8 mouse cellular contexts compared by ENCODE assay signal in genomic region chr10:24131451-24132262, GRCm38 (mm10). TPM values are rescaled to one million over a fixed set of nuclear protein-coding genes. Genes with fewer than 3 reads are reported as not detected.
DNase-seq lines count a peak whose midpoint lies in the region; ATAC-seq and TF ChIP-seq lines count a peak whose summit lies in the region.

No protein-coding gene starts in this region.

- 21% methylated on average over 9 of the region's 9 CpGs for WGBS in heart, embryonic 13.5 days
- WGBS in kidney, embryonic 16.5 days, result 20% methylated on average over 9 of the region's 9 CpGs
- 23% methylated on average over 9 of the region's 9 CpGs for WGBS in liver, embryonic 13.5 days (ENCODE audit: insufficient replicate concordance)

- H3K4me2 ChIP-seq in heart, embryonic 13.5 days, result peak overlapping the region; percentile 60
- peak overlapping the region; percentile 48 for H3K4me2 ChIP-seq in kidney, embryonic 16.5 days (replicated peaks; ENCODE audit: low read depth, low read length)
- peak overlapping the region; percentile 51 for H3K4me2 ChIP-seq in liver, embryonic 13.5 days

- TF ChIP-seq POLR2A in ES-Bruce4 (IDR thresholded peaks at IDR 0.05; ENCODE audit: insufficient read depth, low read length), result no peak

- ATAC-seq in heart, embryonic 13.5 days (ENCODE audit: extremely low read depth, insufficient number of reproducible peaks, low FRiP score, low TSS enrichment), result no peak
- ATAC-seq in kidney, embryonic 16.5 days (ENCODE audit: low FRiP score, low TSS enrichment), result peak; percentile 89
- ATAC-seq in liver, embryonic 13.5 days (ENCODE audit: low read depth), result peak; percentile 64

- H3K9me3 ChIP-seq in ES-Bruce4 (replicated peaks; ENCODE audit: control insufficient read depth, insufficient read depth, low read length, poor library complexity, severe bottlenecking), result no peaks in the 10 kb centered on the region
- H3K9me3 ChIP-seq in heart, embryonic 13.5 days, result no peaks in the 10 kb centered on the region
- no peaks in the 10 kb centered on the region for H3K9me3 ChIP-seq in kidney, embryonic 16.5 days (ENCODE audit: low read length)
- no peaks in the 10 kb centered on the region for H3K9me3 ChIP-seq in liver, embryonic 13.5 days (replicated peaks)

- TF ChIP-seq EP300 in ES-Bruce4 (IDR thresholded peaks at IDR 0.05; ENCODE audit: insufficient read depth, low read depth, low read length), result no peak

- no peaks in the 10 kb centered on the region for H3K36me3 ChIP-seq in ES-Bruce4 (ENCODE audit: control insufficient read depth, insufficient read depth, low read length, poor library complexity, severe bottlenecking)
- no peaks in the 10 kb centered on the region for H3K36me3 ChIP-seq in heart, embryonic 13.5 days
- H3K36me3 ChIP-seq in kidney, embryonic 16.5 days (ENCODE audit: insufficient read depth, low read length), result no peaks in the 10 kb centered on the region
- H3K36me3 ChIP-seq in liver, embryonic 13.5 days, result no peaks in the 10 kb centered on the region

- peak; percentile 73 for DNase-seq in adrenal gland, postnatal 10 days
- peak; percentile 59 for DNase-seq in embryo, embryonic 9.5 days (ENCODE audit: extremely low spot score)
- peak; percentile 28 for DNase-seq in liver, embryonic 13.5 days
- DNase-seq in natural killer cell, adult 2 months (ENCODE audit: low spot score in 2 of 2), result peak; percentile 71 to 76
- DNase-seq in thymus, postnatal 25 days, result peak; percentile 52

- no peaks in the 10 kb centered on the region; the same call in 1 of the 2 replicates for H3K27me3 ChIP-seq in ES-Bruce4 (ENCODE audit: control insufficient read depth, insufficient read depth, low read length, poor library complexity, severe bottlenecking)
- no peaks in the 10 kb centered on the region for H3K27me3 ChIP-seq in heart, embryonic 13.5 days (replicated peaks)
- no peaks in the 10 kb centered on the region for H3K27me3 ChIP-seq in kidney, embryonic 16.5 days (ENCODE audit: insufficient read depth, low read length)
- no peaks in the 10 kb centered on the region for H3K27me3 ChIP-seq in liver, embryonic 13.5 days

- peak overlapping the region; percentile 58 for H3K27ac ChIP-seq in ES-Bruce4 (ENCODE audit: insufficient read depth, low read length)
- no peak overlapping the region for H3K27ac ChIP-seq in heart, embryonic 13.5 days (replicated peaks)
- H3K27ac ChIP-seq in kidney, embryonic 16.5 days (ENCODE audit: low read length), result peak overlapping the region; percentile 72; the same call in 1 of the 2 replicates
- H3K27ac ChIP-seq in liver, embryonic 13.5 days, result peak overlapping the region; percentile 32

- peak; percentile 24 for TF ChIP-seq CTCF in ES-Bruce4 (IDR thresholded peaks at IDR 0.05; ENCODE audit: low read depth, low read length)

- no peaks in the 10 kb centered on the region for H3K4me1 ChIP-seq in ES-Bruce4 (ENCODE audit: control insufficient read depth, insufficient read depth, low read length)
- H3K4me1 ChIP-seq in heart, embryonic 13.5 days, result peaks cover 20% of the 10 kb centered on the region
- peaks cover 10% of the 10 kb centered on the region; the same call in 1 of the 2 replicates for H3K4me1 ChIP-seq in kidney, embryonic 16.5 days (ENCODE audit: insufficient read depth, low read length)
- peaks cover 35% of the 10 kb centered on the region for H3K4me1 ChIP-seq in liver, embryonic 13.5 days (replicated peaks)

- H3K9ac ChIP-seq in ES-Bruce4 (ENCODE audit: low read depth, poor library complexity, severe bottlenecking), result peak overlapping the region; percentile 61; the same call in 1 of the 2 replicates
- peak overlapping the region; percentile 71 for H3K9ac ChIP-seq in heart, embryonic 13.5 days
- H3K9ac ChIP-seq in kidney, embryonic 16.5 days (replicated peaks; ENCODE audit: low read length), result peak overlapping the region; percentile 50; the same call in 1 of the 2 replicates
- no peak overlapping the region; the same call in 1 of the 2 replicates for H3K9ac ChIP-seq in liver, embryonic 13.5 days

- 0 out of 2 replicates have a peak overlapping the region, but pooled peaks have one; percentile 43 for H3K4me3 ChIP-seq in ES-Bruce4 (ENCODE audit: low read depth, low read length)
- peak overlapping the region; percentile 45 for H3K4me3 ChIP-seq in heart, embryonic 13.5 days
- H3K4me3 ChIP-seq in kidney, embryonic 16.5 days (ENCODE audit: low read length), result peak overlapping the region; percentile 37
- peak overlapping the region; percentile 35 for H3K4me3 ChIP-seq in liver, embryonic 13.5 days (replicated peaks)

RNA-seq across cellular contexts. Expression of gene Stx7, which starts 17.4 kb away (rescaled TPM):
- polyA plus RNA-seq in ES-Bruce4 (2011; ENCODE audit: insufficient read depth, insufficient read length, low read depth, missing spikeins), result 78.3 and 99.4 TPM in 2 replicates
- 10 to 100 TPM; 92.2 to 97.9 TPM for total RNA-seq in adrenal gland, postnatal 10 days (2021)
- 74.9 and 82.6 TPM in 2 replicates for polyA plus RNA-seq in heart, embryonic 13.5 days (2015; fragmentation: Nextera tagmentation; extraction: Ambion mirVana)
- polyA plus RNA-seq in kidney, embryonic 16.5 days (2015; fragmentation: Nextera tagmentation; extraction: Ambion mirVana), result 127 and 146 TPM in 2 replicates
- 31.6 and 37.1 TPM in 2 replicates for polyA plus RNA-seq in liver, embryonic 13.5 days (2015; fragmentation: Nextera tagmentation; extraction: Ambion mirVana)

RNA-seq across cellular contexts. Expression of gene Taar9, which starts 22.3 kb away (rescaled TPM):
- polyA plus RNA-seq in ES-Bruce4 (2011; ENCODE audit: insufficient read depth, insufficient read length, low read depth, missing spikeins), result not detected in 2 replicates
- not detected for total RNA-seq in adrenal gland, postnatal 10 days (2021)
- polyA plus RNA-seq in heart, embryonic 13.5 days (2015; fragmentation: Nextera tagmentation; extraction: Ambion mirVana), result not detected in 2 replicates
- not detected in 2 replicates for polyA plus RNA-seq in kidney, embryonic 16.5 days (2015; fragmentation: Nextera tagmentation; extraction: Ambion mirVana)
- not detected in 2 replicates for polyA plus RNA-seq in liver, embryonic 13.5 days (2015; fragmentation: Nextera tagmentation; extraction: Ambion mirVana)

RNA-seq across cellular contexts. Expression of gene Taar8c, which starts 29.9 kb away (rescaled TPM):
- not detected in 2 replicates for polyA plus RNA-seq in ES-Bruce4 (2011; ENCODE audit: insufficient read depth, insufficient read length, low read depth, missing spikeins)
- not detected for total RNA-seq in adrenal gland, postnatal 10 days (2021)
- polyA plus RNA-seq in heart, embryonic 13.5 days (2015; fragmentation: Nextera tagmentation; extraction: Ambion mirVana), result not detected in 2 replicates
- not detected in 2 replicates for polyA plus RNA-seq in kidney, embryonic 16.5 days (2015; fragmentation: Nextera tagmentation; extraction: Ambion mirVana)
- not detected in 2 replicates for polyA plus RNA-seq in liver, embryonic 13.5 days (2015; fragmentation: Nextera tagmentation; extraction: Ambion mirVana)

RNA-seq across cellular contexts. Expression of gene Taar8b, which starts 39.6 kb away (rescaled TPM):
- polyA plus RNA-seq in ES-Bruce4 (2011; ENCODE audit: insufficient read depth, insufficient read length, low read depth, missing spikeins), result not detected in 2 replicates
- total RNA-seq in adrenal gland, postnatal 10 days (2021), result not detected
- polyA plus RNA-seq in heart, embryonic 13.5 days (2015; fragmentation: Nextera tagmentation; extraction: Ambion mirVana), result not detected in 2 replicates
- polyA plus RNA-seq in kidney, embryonic 16.5 days (2015; fragmentation: Nextera tagmentation; extraction: Ambion mirVana), result not detected in 2 replicates
- not detected in 2 replicates for polyA plus RNA-seq in liver, embryonic 13.5 days (2015; fragmentation: Nextera tagmentation; extraction: Ambion mirVana)

RNA-seq across cellular contexts. Expression of gene Taar8a, which starts 55.4 kb away (rescaled TPM):
- polyA plus RNA-seq in ES-Bruce4 (2011; ENCODE audit: insufficient read depth, insufficient read length, low read depth, missing spikeins), result not detected in 2 replicates
- total RNA-seq in adrenal gland, postnatal 10 days (2021), result not detected
- not detected in 2 replicates for polyA plus RNA-seq in heart, embryonic 13.5 days (2015; fragmentation: Nextera tagmentation; extraction: Ambion mirVana)
- not detected in 2 replicates for polyA plus RNA-seq in kidney, embryonic 16.5 days (2015; fragmentation: Nextera tagmentation; extraction: Ambion mirVana)
- not detected in 2 replicates for polyA plus RNA-seq in liver, embryonic 13.5 days (2015; fragmentation: Nextera tagmentation; extraction: Ambion mirVana)
